Mouse (Mus musculus): ENCODE data around the gene Ffar1.

Gene Ffar1

DNA sequence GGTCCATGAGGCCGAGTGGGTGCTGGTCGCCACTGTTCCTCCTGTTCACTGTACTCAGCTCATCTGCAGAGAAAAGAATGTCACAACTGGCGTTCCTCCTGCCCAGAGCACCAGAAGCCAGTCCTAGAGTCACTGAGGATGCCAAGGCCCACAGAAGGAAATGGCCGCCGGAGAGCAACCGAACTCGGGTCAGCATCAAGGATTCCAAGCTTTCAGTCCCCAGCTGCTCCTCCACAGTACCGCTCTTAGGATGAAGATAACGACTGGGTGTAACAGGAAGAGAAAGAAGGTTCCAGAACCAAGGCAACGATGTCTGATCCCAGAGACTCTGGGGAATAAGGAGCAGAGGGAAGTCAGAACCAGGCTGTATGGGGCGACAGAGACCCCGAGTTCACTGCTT is at the start of gene Ffar1:
Gene Ffar1, minus strand, starts transcription at position 101 of the 400 bp plus-strand sequence.
- DNase-seq (ENCODE audit: extremely low spot score, low spot score): no peak

- DNase-seq (ENCODE audit: extremely low spot score, low spot score): no peak
These were observed 48.4 kb upstream of the Ffar1 start for GRCm38 (mm10) chr7:30909773-30910172.

DNA sequence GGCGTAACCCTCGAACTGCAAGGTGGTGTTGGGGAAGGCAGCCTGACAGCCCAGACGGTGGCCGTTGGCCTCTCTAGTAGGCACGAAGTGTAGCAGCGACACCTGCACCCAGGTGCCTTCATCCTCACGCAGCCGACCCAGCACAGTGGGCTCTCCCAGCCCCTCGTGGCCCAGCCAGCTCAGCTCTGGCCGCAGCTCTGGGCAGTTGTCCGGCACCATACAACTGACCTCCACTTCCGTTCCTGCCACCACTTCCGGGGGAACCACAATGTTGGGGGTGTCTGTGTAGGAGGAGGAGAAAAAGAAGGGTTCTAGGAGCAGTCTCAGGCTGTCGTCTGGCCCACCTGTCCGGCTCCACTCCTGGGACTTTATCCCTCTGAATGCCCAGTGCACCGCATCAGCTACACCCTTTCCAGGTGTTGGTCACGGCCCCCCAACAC is 47.6 kb upstream of the Ffar1 start:
- no peak for DNase-seq (ENCODE audit: extremely low spot score, low spot score)

GRCm38 (mm10) chr7:30908277-30908991 is 47.1 kb upstream of the Ffar1 start:
- peak; percentile 51 for DNase-seq (ENCODE audit: extremely low spot score, low spot score)

DNA sequence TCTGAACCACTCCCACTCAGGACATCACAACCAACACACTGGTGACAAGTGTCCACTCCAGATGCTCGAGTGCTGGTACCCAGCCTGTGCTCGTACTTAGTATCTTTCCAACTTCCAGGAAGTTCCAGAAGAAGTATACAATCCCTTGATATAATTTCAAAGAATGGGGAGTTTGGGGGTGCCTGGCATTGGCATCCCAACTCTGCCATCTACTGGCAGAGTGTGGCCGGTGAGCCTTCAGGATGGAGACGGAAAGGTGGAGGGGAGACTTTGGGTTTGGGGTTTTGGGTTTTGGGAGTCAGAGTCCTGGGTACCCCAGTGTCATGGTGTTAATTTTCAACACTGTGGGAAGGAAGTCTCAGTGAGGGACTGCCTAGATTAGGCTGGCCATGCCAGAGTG is 42.7 kb upstream of the Ffar1 start:
- no peak for DNase-seq (ENCODE audit: extremely low spot score, low spot score)

DNA sequence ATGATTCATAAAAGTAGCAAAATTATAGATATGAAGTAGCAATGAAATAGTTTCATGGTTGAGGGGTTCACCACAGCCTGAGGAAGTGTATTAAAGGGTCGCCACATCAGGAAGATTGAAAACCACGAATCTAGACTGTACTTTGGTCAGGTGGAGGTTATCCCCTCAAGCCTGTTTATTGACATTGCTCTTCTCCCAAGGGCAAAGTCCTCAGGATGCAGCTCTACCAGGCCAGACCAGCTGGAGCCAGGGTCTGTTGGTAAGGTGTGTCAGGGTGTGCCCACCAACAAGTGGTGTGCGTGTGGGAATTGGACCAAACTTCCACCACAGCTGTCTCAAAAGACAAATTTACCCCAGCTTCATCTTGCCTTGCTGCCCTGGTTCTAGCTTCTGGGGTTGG is 33.9 kb upstream of the Ffar1 start:
- no peak for DNase-seq (ENCODE audit: extremely low spot score, low spot score)

DNA sequence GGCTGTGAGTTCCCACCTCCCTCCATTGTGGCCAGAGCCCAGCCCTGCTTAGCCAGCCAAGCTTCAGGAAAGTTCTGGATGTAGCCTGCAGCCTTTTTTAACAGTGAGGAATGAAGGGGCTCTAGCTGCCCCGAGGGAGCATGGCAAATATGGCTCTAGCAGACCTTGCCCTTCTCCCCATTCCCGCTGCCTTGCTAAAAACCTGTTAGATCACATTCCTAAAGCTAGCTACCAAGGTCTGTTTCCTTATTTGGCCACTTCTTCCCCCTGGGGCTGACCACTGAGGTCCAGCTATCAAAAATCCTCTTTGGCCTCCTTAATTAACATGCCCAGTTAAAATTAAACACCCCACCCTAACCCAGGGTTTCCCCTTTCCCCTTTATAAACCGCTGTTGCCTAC is 31.2 kb upstream of the Ffar1 start:
- no peak for DNase-seq (ENCODE audit: extremely low spot score, low spot score)

DNA sequence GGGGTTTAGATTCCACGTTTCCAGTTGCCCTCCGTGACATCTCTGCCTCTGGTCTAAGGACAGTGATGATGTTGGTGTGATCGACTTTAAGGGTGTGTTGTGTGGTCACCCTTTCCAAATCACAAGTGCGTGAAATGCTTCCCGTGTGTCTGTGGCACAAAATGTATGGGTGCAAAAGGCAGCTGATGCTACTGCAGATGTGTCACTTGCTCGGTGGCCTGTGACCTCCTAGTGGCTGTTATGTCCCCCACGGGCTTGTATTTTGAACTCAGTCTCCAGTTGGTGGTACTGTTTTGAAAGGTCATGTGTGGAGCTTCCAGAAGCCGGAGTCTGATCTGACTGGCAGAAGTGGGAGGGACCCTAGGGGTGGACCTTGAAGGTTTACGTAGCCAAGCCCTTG is 30.4 kb upstream of the Ffar1 start:
- no peak for DNase-seq (ENCODE audit: extremely low spot score, low spot score)

DNA sequence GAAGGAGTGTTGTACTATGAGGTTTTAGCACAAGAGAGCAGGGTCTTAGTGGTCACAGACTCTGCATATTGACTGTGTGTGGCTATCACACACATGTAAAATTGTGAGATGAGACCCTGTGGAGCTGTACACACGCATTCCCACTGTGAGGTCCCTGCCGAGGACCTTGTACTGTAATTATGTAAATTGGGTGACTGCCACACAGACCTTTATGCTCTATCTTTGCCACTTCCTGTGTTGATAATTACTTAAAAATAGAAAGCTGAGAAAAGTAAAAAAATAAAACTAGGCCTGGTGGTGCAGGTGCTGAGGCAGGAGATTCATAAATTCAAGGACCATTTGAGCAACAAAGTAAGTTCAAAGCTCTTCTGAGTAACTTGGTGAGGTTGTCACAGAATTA is 29.3 kb upstream of the Ffar1 start:
- DNase-seq (ENCODE audit: extremely low spot score, low spot score): no peak

DNA sequence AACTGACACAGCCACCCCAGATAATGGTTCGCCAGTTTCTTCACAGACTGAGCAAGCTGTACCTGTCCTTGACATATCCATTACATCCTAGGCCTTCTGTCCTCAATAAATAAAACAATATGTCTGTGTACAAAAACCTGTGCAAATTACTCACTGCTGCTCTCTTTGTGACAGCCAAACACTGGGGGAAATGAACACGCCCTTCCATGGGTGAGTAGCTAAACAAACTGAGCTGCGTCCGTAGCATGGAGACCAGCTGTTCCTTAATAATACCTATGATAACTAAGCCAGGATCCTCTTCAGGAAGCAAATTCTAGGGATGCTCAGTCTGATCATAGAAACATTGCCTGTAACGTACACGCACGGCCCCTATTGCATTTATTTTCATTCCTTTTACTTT is 27.4 kb upstream of the Ffar1 start:
- DNase-seq (ENCODE audit: extremely low spot score, low spot score): no peak

GRCm38 (mm10) chr7:30887568-30888188 is 26.3 kb upstream of the Ffar1 start:
- DNase-seq (ENCODE audit: extremely low spot score, low spot score): no peak

GRCm38 (mm10) chr7:30886852-30887251 is 25.5 kb upstream of the Ffar1 start:
- no peak for DNase-seq (ENCODE audit: extremely low spot score, low spot score)

DNA sequence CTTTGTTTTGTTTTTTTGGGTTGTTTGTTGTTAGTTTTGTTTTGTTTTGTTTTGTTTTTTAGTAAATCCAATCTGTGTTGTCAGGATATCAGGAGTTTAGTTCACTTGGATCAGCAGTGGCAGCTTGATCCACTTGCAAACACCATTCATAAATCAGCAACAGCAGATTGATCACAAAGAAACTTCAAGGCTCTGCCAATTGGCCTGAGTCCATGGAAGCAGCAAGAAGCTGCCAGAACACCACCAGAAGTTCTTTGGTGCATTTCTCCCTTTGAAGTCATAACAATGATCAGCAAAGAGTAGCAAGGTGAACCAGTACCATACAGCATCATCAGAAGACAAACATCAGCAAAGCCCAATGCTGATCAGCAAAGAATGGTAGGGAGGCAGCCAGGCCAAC is 22.7 kb upstream of the Ffar1 start:
- no peak for DNase-seq (ENCODE audit: extremely low spot score, low spot score)

- no peak for DNase-seq (ENCODE audit: extremely low spot score, low spot score)
These were observed 20.0 kb upstream of the Ffar1 start for GRCm38 (mm10) chr7:30881367-30881766.

DNA sequence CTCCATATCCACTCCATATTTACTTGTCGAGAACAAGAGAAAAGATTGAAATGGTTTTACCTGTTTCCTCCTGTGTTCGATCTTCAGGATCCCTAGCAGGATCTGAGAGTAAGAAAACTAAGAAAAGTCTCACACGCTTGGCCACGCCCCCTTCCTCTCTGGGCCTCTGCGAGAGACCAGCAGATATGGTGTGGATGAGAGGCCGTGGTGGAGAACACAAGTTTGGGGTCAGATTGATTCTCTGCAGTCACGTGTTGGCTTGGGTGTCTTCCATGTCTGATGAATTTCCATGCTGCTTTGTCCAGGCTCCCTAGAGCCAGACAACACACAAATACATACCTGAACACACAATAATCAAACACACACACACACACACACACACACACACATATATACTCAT is 18.8 kb upstream of the Ffar1 start, which contains the start of gene Cd22:
Gene Cd22, minus strand, starts transcription at position 167 of the 400 bp plus-strand sequence.
- DNase-seq (ENCODE audit: extremely low spot score, low spot score): no peak

DNA sequence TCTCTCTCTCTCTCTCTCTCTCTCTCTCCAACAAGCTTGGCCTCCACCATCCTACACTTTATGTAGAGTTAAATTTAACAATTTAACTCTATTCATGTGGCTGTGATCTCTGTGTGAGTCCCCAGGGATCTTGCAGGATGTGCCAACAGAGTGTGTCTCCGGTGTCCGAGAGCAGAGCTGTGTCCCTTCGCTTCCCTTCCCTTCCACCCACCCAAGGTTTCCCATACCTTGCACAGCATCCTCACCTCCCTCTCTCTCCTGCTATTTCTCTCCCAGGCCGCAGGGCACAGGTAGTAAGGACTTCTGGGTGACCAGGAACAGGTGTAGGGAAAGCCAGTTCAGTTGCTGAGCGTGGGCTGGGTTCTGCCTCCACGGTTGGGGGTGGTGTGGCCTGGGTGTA is 17.6 kb upstream of the Ffar1 start:
- no peak for DNase-seq (ENCODE audit: extremely low spot score, low spot score)

- DNase-seq (ENCODE audit: extremely low spot score, low spot score): peak; percentile 59
These were observed 11.7 kb upstream of the Ffar1 start for GRCm38 (mm10) chr7:30873083-30873482.

DNA sequence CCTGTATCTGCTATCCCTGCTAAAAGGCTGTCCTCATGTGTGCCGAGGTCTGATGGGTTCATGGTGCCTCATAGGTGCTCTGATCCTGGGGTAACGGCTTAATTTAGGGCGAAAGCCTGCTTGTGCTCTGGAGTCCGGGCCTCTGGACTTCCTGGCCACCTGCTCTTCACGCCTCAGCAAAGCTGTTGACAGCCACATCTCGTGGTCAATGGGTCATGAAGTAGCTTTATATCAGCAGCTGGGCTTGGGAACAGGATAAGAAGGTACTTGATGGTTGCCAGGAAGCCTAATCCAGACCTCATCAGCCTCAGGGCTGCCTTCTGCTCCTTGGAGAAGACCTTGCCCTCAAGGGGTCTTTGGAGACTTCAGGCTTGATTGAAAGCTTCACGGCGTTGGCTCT is 2.0 kb upstream of the Ffar1 start:
- DNase-seq (ENCODE audit: extremely low spot score, low spot score): no peak

GRCm38 (mm10) chr7:30859635-30860402 is 1.5 kb downstream of the Ffar1 start:
- DNase-seq (ENCODE audit: extremely low spot score, low spot score): peak; percentile 72

DNA sequence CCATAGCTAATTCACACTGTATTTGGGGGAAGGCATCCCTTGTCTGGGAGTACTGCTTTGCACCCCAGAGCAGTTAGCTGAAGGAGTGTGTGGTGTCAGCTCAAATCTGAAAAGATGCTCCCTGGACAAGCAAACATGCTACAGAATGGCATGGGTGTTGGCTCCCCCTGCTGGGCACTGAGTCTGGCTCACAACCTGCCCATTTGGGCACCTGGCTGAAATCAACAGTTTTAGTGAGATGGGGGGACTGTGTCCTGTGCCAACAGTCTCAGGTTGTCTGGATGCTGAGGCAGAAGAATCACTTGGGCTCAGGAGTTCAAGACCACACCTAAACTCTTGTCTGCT is 2.1 kb downstream of the Ffar1 start:
- DNase-seq (ENCODE audit: extremely low spot score, low spot score): peak; percentile 67

DNA sequence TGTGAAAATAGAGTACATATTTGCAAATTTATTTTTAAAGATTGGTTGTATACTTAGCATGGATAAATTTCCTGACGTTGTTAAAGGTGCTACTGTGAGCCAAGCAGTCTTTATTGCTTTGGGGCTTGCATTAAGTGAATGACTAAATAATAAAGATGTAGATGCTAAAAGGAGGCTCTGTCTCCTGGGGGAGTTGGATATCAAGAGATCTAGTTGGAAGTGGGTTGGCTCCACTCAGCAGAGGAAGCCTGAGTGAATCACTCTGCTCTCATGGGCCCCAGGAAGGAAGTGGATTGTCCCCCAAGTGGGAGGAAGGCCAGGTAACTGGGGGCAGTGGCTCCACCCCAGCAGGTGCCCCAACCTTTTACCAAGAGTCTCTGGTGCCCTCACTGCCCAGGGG is 3.6 kb downstream of the Ffar1 start:
- DNase-seq (ENCODE audit: extremely low spot score, low spot score): no peak

DNA sequence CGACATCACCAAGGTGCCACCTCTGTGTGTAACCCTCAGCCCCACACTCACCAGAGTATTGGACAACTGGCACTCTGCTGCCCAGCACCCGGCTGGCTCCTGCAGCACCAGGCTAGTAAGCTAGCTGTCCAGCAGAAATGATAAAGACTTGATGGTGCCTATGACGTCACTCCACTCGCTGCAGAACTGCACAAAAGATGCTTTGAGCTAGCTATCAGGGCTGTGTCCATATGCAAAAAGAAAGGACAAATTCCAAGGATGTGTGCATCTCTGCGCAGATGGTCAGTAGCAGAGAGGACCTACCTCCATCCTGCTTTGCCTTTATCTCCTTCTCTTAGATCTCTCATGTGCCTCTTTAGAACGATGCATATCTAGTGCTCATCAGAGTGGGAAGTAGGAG is 5.3 kb downstream of the Ffar1 start, which contains the start of gene Ffar3:
Gene Ffar3, minus strand, starts transcription at position 101 of the 400 bp plus-strand sequence.
- DNase-seq (ENCODE audit: extremely low spot score, low spot score): no peak

Data from neural tube, embryonic 10.5 days (tissue).